Mouse (Mus musculus): Measurements from ENCODE around the gene Olfr91.

Olfr91 gene

DNA sequence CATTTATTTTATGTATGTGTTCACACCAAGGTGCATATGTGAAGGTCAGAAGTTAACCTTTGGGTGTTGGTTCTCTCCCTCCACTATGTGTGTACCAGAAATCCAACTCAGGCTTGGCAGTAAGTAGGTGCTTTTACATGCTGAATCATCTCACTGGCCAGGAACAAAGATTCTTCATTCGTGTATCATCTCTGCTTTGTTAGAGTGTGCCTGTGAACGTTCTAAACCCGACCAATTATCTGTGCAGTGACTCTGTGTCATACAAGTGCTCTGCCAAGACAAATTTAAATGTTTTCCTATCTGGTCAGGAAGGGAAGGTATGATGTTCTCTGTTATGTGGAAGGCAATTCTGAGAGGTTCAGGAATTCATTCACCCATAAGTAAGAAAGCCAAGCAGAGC is 36.6 kb downstream of the Olfr91 start:
- DNase-seq (ENCODE audit: low spot score): no peak

DNA sequence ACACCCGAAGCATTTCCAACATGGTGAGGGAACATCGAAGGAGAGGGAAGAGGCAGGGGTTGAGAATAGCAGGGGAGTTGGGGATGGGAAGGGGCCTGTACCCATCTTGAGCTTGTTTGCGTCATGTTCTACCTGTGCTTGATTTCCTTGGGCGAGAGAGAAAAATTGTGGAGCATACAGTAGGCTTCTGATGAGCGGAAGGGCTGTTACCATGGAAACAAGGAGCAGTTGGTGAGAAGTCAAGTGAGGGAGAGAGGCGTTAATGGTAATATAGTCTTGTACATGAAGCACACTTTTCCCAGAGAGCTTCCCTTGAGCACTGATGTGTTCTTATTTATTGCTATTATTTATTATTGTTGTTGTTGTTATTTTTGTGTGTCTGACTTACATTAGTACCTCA is 41.1 kb downstream of the Olfr91 start:
- no peak for DNase-seq (ENCODE audit: low spot score)

DNA sequence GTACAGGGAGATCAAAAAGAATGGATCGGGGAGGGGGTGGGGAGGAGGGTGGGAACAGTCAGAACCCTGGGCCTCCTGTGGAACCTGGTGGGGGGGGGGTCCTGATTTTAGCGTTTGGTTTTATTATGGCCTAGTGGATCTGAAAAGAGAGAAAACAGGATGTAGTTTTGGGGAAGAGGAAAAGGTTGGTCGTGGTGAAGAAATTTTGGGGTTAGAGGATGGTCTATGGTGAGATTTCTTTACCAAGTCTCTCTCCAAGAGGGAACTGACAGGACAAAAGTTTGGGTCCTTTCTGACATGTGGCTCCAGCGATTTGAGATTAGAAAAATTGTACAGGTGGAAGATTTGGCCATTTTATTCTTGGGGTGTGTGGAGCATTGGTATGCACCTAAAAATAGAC is 46.3 kb downstream of the Olfr91 start:
- no peak for DNase-seq (ENCODE audit: low spot score)

DNA sequence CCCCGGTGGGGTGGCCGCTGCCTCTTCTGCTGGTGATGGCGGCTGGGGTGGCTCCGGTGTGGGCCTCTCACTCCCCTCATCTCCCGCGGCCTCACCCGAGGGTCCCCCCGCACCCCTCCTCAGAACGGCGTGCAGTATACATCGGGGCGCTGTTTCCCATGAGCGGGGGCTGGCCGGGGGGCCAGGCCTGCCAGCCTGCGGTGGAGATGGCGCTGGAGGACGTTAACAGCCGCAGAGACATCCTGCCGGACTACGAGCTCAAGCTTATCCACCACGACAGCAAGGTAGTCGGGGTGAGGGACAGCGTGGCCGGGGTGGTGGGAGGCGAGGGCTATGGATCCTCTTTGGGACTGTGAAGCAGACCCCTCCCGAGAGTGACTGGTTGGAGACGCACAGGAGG is 47.2 kb downstream of the Olfr91 start:
- no peak for DNase-seq (ENCODE audit: low spot score)

DNA sequence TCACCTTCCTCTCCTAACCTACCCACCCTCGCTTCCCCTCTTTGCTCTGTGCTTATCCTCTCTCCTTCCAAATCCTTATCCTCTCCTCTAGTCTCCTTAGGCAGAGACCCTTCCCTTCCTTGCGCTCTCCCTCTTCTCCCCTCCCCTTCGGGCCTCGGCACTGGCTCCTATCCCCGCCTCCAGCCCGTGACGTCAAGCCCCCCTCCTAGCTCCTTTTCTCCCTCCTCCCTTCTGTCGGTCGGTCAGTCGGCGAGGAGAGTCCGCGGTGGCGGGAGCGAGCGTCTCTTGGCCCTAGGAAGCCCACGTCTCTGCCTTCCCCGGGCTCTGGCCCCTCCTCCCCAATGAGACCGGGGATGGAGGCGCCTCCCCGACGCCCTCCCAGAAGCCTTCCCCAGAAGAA is 47.7 kb downstream of the Olfr91 start:
- no peak for DNase-seq (ENCODE audit: low spot score)

DNA sequence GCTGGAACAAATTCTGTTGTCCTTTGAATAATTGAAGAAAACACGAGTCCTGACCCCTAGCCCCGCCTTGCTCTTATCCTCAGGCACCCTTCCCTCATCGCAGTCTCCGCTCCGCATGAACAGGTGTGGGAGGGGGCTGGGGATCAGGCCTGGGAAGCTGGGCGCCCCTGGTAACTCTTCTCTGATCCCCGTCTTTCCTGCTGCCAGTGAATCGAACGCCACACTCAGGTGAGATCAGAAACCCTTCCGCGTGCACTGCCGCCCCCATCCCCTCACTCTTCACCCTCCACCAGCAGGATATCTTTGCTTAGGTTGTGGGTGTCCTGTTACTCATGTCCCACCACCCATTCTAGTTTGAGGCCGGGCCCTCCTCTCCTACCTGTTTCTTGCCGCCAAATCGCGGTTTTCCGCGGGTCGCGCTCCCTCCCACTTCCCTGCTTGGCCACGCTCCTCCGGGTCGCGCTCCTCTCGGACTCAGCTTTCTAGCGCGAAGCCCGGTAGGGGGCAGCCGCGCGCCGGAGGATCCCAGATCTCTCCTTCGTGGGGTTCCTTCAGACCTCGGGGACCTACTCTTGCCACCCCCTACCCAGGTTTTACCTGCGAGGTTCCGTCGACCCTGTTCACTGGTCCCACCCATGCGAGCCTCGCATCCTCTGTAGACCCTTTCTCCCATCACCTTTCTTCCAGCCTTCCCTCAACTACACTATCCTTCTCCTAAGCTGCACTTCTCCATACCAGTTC is 48.3 kb downstream of the Olfr91 start:
- DNase-seq (ENCODE audit: low spot score): no peak

DNA sequence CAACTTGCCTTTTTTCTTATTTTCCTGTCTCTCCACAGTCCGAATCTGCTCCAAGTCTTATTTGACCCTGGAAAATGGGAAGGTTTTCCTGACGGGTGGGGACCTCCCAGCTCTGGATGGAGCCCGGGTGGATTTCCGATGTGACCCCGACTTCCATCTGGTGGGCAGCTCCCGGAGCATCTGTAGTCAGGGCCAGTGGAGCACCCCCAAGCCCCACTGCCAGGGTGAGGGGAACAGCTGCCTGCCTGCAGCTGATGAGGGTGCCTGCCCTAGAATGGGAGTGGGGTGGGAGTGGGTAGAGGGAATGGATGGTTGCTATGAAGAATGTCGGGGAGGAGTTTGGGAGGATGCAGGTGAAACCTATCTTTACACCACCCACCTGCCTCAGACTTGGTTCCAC is 49.7 kb downstream of the Olfr91 start:
- DNase-seq (ENCODE audit: low spot score): no peak

DNA sequence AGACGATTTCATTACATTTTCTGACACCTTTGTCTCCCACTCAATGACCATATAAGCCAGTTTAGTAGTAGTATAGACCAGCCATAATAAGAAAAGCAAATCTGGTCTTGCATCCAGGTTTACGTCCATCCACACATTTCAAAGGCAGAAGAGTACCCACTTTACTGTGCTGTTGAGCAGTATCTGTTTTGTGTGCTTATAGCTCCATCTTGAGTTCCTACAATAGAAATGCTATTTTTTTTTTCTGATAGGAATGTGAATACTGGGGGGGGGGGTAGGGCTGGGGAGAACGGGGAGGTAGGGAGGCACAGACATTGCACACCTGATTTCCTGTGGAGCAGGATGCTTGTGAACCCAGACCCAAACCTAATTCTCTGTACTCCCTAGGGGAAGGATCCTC is 50.1 kb downstream of the Olfr91 start:
- no peak for DNase-seq (ENCODE audit: low spot score)

DNA sequence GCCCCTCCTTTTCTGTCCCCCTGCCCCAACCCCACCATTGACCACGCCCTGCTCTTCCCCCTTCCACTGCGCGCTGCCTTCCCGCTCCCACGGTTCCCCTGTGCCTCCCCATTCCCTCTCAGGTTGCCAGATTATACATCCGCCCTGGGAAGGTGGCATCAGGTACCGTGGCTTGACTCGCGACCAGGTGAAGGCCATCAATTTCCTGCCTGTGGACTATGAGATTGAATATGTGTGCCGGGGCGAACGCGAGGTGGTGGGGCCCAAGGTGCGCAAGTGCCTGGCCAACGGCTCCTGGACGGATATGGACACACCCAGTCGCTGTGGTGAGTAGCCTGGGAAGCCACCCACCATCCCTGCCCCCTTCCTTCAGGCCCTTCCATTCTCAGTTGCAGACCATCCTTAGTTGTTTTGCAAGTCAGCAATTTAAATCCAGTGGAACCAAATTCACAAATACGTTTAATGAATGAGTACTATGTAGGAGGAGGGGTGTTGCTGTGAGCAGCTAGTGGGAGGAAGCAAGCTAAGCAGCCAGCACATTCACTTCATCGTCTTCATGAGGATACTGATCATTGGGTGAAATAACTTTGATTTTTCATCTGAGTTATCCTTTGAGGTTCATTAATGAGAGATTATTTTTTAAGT is 50.6 kb downstream of the Olfr91 start:
- no peak for DNase-seq (ENCODE audit: low spot score)

DNA sequence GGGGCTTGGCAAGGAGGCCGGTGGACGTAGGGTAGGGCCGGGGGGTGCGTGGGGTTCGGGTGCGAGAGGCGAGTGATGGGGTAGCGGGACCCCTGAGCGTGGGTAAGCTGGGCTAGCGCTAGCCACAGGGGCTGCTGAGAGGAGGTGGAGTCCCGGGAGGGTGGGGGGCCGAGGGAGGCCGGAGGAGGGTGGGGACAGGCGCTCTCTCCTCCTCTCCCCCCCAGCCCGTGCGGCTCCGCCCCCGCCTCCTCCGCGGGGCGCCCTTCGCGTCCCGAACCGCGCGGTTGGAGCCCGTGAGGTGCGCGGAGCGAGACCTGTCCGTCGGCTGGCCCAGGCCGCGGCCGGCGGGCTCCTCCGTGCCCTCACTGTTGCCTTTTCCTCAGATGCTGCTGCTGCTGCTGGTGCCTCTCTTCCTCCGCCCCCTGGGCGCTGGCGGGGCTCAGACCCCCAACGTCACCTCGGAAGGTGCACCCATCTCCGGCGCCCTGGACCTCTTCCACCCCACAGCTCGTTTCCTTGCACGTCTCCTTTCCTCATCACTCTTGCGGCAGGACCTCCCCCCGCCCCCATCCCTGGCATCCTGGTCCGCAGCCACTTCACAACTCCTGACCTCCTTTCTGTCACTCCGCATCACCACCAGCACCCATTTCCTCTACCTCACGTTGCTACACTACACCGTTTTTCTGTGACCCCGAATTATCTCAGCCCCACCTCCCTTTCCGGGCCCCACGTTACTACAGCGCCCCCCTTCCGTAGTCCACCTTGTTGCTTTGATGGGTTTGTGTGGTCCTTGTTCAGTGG is 51.6 kb downstream of the Olfr91 start:
- no peak for DNase-seq (ENCODE audit: low spot score)

DNA sequence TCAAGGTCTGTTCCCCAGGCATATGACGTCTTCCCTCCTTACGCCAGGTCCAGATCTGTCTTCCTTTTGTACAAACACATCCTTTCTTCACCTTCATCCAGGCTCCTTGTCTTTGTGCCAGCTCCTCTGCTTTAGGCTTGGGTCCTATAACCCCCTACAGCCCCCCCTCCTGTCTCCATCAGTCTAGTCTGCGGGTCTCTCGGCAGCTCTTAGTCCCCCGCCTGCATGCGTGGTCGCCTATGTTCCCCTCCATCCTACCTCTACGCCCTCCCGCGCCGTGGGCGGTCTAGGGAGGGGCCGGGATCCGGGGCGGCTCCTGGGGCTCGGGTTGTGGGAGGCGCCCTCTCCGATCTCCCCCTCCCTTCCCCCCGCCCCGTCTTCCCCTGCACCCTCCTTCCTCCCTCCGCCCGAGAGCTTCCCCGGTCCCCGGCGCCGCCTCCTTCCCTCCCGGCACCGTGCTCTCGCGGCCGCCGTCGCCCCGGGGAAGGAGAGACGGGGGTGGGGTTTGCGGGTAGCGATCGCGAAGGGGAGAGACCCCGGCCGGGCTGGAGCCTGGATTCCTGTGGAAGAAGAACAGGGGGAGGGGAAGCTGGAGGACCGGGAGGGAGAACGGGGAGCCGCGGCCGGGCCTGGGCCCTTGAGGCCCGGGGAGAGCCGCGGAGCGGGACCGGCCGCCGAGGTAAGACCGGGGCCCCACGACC is 52.3 kb downstream of the Olfr91 start, which contains the start of gene Gabbr1:
Gene Gabbr1, plus strand, starts transcription at position 356 of the 701 bp plus-strand sequence.
- DNase-seq (ENCODE audit: low spot score): peak; percentile 35

DNA sequence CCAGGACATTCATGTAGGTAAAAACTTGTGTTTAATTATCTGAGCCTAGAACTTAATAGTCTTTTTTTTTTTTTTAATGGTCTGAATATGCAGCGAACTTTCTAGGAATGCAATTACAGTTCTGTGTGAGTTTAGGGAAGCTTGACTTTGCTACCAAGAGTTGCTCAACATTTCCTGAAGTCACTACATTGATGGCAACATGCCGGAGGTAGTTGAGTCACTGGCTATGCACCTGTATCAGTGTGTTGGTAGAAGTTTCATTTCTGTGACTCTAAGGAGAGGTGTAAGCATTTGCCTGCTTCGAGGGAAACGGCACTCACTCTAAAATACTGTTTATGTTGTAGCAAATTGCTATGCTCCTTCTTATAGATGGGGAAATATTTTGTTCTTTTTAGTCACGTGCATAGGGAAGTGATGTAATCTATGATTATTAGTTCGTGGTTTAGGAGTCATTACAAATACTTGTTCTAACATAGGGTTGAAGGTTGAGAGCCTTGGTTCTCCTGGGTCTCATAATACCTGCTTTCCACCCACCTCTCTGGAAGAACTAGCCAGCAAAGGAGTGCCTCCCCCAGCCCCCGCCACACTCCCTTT is 53.3 kb downstream of the Olfr91 start:
- no peak for DNase-seq (ENCODE audit: low spot score)
